ENCODE assay signal across 9 mouse cellular contexts in genomic region chr7:101287820-101288219, GRCm38 (mm10).
"Had no signal": no experiment of that assay in that cellular context is flagged by ENCODE, and none has a peak within 500 bp of the region (broad histone marks: within the 10 kb centered on the region; RNA-seq: fewer than 3 reads in every experiment).

No protein-coding gene starts in this region.

- H3K27ac ChIP-seq: limb, embryonic 12.5 days; liver, embryonic 12.5 days; lung, embryonic 15.5 days; macrophage; midbrain, embryonic 12.5 days; neural tube, embryonic 12.5 days; stomach, postnatal 0 days had no signal

- ATAC-seq: liver, embryonic 12.5 days had no signal

- H3K4me3 ChIP-seq: kidney, embryonic 15.5 days; limb, embryonic 12.5 days; liver, embryonic 12.5 days; lung, embryonic 15.5 days; megakaryocyte, embryonic 14.5 days; midbrain, embryonic 12.5 days; neural tube, embryonic 12.5 days had no signal

- H3K4me2 ChIP-seq: kidney, embryonic 15.5 days; limb, embryonic 12.5 days; liver, embryonic 12.5 days; lung, embryonic 15.5 days; midbrain, embryonic 12.5 days; neural tube, embryonic 12.5 days had no signal

- H3K27me3 ChIP-seq: kidney, embryonic 15.5 days; limb, embryonic 12.5 days; liver, embryonic 12.5 days; lung, embryonic 15.5 days; megakaryocyte, embryonic 14.5 days; midbrain, embryonic 12.5 days; neural tube, embryonic 12.5 days had no signal

- H3K9ac ChIP-seq: kidney, embryonic 15.5 days; limb, embryonic 12.5 days; liver, embryonic 12.5 days; lung, embryonic 15.5 days; midbrain, embryonic 12.5 days; neural tube, embryonic 12.5 days had no signal

- H3K9me3 ChIP-seq: kidney, embryonic 15.5 days; limb, embryonic 12.5 days; liver, embryonic 12.5 days; lung, embryonic 15.5 days; megakaryocyte, embryonic 14.5 days; midbrain, embryonic 12.5 days; neural tube, embryonic 12.5 days had no signal

- H3K4me1 ChIP-seq: kidney, embryonic 15.5 days; limb, embryonic 12.5 days; liver, embryonic 12.5 days; lung, embryonic 15.5 days; midbrain, embryonic 12.5 days; neural tube, embryonic 12.5 days had no signal
